Mouse (Mus musculus) bone marrow, adult 2 months (tissue): Measurements from ENCODE around the gene Fbxw21. TPM values are rescaled to one million over a fixed set of nuclear protein-coding genes. Genes with fewer than 3 reads are reported as not detected.

Experiments used
- H3K27ac ChIP-seq: fragments of 200-500 bp; 2 replicates; pipeline ENCODE4 v1.5.1; 2012; ENCODE audit warnings: low read depth, mild to moderate bottlenecking, control low read depth, inconsistent platforms, low read length; ENCODE audit not compliant: control insufficient read depth, poor library complexity, insufficient read depth
- H3K4me1 ChIP-seq: fragments of 200-500 bp; 2 replicates; pipeline ENCODE4 v1.6.1; 2011; ENCODE audit warnings: low read length; ENCODE audit not compliant: control insufficient read depth, insufficient read depth
- H3K4me3 ChIP-seq: fragments of 200-500 bp; replicated peaks from 2 replicates; pipeline ENCODE3; 2011; ENCODE audit warnings: mild to moderate bottlenecking, low read depth, low read length, control low read depth; ENCODE audit not compliant: control insufficient read depth
- CTCF ChIP-seq: fragments of 200-500 bp; IDR thresholded peaks from 2 replicates; pipeline ENCODE4 v1.5.1; 2011; ENCODE audit warnings: low read length, control low read depth; ENCODE audit not compliant: control insufficient read depth, insufficient read depth
- POLR2A ChIP-seq: fragments of 200-500 bp; IDR thresholded peaks from 2 replicates; pipeline ENCODE4 v1.6.1; 2011; ENCODE audit warnings: low read depth, mild to moderate bottlenecking, control low read depth, low read length, borderline replicate concordance; ENCODE audit not compliant: control insufficient read depth
- WGBS: fragments of 180-500 bp; shearing (Covaris S2); methylation state at CpG from one replicate; pipeline ENCODE4 v1.1.7; 2018; 5-methylcytosine and 5-hydroxymethylcytosine counted together
- polyA plus RNA-seq: library from polyadenylated mRNA; stranded (reverse); fragments of >200 nt; gene quantifications from 2 replicates; pipeline ENCODE4 v1.2.4, GENCODE M21; 2011; ENCODE audit warnings: low replicate concordance; ENCODE audit not compliant: missing spikeins, insufficient read depth, insufficient read length

Fbxw21 gene
- polyA plus RNA-seq, 1 experiment, result not detected

DNA sequence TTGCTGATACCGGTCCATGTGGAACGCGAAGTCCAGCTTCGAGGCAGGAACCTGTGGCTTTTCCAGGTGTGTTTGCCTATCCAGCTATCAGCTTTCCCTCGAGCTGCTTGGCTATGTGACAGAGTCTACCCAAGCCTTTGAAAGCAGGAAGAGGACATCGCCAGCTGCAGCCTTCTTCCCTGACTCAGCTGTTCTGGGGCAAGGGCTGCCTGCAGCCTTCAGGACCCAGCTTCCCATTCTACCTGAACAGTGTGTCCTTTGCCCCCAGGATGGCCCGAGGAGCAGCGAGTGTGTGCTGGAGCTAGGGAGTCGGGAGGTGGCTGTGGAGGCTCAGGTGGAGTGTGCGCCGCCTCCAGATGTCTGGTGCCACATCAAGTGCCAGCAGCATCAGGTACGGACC, 56.2 kb downstream of the Fbxw21 start:
- 58% methylated on average over 12 of the region's 12 CpGs for WGBS
- Histone ChIP-seq H3K4me3 (no peak overlapping the region), H3K27ac (no peak overlapping the region), H3K4me1 (no peaks in the 10 kb centered on the region)
- TF ChIP-seq POLR2A (no peak), CTCF (no peak)

DNA sequence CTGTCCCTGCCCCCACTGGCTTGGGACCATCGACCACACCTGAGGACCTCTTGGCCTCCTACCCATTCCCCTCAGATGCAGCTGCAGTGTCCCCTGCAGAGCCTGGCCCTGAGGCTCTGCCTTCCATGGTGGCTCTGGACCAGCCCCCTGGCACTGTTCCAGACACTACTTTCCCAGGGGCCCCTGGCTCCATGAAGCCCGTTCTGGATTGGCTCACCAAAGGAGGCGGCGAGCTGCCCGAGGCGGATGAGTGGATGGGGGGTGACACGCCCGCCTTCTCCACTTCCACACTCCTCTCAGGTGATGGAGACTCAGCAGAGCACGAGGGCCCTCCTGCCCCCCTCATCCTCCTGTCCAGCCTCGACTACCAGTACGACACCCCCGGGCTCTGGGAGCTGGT, 56.8 kb downstream of the Fbxw21 start:
- Histone ChIP-seq H3K4me1 (no peaks in the 10 kb centered on the region), H3K27ac (no peak overlapping the region), H3K4me3 (no peak overlapping the region)
- TF ChIP-seq POLR2A (no peak), CTCF (no peak)
- WGBS, result 84% methylated on average over 12 of the region's 12 CpGs

DNA sequence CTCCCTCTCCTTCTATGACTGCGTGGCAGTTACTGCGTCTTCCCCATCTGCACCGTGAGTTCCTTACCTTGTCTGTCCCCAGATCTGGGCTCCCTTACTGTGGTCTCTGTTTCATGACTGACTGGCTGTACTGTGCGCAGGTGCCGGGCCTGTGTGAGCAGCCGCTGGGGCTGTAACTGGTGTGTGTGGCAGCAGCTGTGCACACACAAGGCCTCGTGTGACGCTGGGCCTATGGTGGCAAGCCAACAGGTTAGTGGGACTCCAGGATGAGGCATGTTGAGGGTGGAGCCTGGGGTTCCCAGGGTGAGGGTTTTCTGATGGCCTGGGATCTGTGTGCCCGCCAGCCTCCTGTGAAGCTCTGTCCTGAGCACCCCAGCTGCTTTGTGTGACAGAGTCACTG, 57.8 kb downstream of the Fbxw21 start:
- no peak overlapping the region for H3K4me3 ChIP-seq
- no peaks in the 10 kb centered on the region for H3K4me1 ChIP-seq
- no peak for TF ChIP-seq POLR2A
- TF ChIP-seq CTCF, result no peak
- no peak overlapping the region for H3K27ac ChIP-seq
- WGBS, result 91% methylated on average over 9 of the region's 9 CpGs

DNA sequence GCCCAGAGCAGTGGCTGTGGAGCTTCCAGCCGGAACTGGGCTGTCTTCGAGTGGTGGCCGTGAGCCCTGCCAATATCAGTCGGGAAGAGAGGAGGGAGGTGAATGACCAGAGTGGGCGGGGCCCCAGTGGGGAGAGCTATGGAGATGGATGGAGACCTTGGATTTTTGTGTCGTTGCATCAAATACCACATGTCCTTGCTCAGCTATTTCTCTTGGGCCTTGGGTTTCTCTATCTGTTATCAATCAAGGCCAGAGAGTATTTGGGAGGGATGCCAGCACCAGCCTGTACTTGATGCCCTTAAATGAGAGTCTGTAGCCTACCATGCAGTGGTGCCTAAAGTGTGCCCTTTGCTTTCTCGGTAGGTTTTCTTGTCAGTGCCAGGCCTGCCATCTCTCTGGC, 58.6 kb downstream of the Fbxw21 start:
- 74% methylated on average over 7 of the region's 7 CpGs for WGBS
- TF ChIP-seq CTCF, result no peak
- TF ChIP-seq POLR2A, result no peak
- H3K27ac ChIP-seq, result no peak overlapping the region
- H3K4me1 ChIP-seq, result no peaks in the 10 kb centered on the region; the same call in 1 of the 2 replicates
- no peak overlapping the region for H3K4me3 ChIP-seq

DNA sequence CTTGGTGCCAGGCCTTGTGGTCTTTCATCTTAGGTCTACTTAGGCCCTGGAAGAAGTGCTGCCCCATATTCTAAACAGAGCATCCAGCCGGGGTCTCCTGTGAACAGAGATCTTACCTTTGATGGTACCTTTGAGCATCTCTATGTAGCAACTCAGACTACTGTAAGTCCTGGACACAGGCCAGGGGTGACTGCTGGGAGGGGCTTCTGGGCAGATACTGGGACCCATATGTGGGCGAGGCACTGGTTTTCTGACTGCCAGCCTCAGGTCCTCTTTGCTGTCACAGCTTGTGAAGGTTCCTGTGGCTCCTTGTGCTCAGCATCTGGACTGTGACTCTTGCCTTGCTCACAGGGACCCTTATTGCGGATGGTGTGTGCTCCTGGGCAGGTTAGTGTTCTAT, 59.3 kb downstream of the Fbxw21 start:
- no peak overlapping the region for H3K27ac ChIP-seq
- H3K4me1 ChIP-seq, result no peaks in the 10 kb centered on the region; the same call in 1 of the 2 replicates
- WGBS, result 76% methylated on average over 3 of the region's 3 CpGs
- no peak for TF ChIP-seq CTCF
- TF ChIP-seq POLR2A, result no peak
- no peak overlapping the region for H3K4me3 ChIP-seq

DNA sequence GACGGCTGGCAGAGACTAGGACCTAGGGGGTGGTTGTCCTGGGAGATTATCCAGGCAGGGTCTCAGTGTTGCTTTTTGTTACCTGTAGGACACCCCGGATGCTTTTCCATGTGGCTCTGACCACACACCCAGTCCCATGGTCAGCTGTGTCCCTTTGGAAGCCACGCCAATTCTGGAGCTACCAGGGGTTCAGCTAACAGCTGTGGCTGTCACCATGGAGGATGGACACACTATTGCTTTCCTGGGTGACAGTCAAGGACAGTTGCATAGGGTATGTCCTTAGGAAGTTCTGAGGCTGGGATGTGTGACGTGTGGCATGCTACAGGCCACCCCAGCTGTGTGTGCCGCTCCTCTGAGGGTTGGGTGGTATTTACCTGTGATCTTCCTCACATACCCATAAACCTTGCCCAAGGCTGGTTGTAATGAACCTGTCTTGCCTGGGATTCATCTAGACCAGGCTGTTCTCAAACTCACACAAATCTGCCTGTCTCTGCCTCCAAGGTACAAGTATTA, 59.9 kb downstream of the Fbxw21 start:
- TF ChIP-seq POLR2A, result no peak
- no peak for TF ChIP-seq CTCF
- 83% methylated on average over 5 of the region's 5 CpGs for WGBS
- no peaks in the 10 kb centered on the region; the same call in 1 of the 2 replicates for H3K4me1 ChIP-seq
- no peak overlapping the region for H3K27ac ChIP-seq
- no peak overlapping the region for H3K4me3 ChIP-seq

DNA sequence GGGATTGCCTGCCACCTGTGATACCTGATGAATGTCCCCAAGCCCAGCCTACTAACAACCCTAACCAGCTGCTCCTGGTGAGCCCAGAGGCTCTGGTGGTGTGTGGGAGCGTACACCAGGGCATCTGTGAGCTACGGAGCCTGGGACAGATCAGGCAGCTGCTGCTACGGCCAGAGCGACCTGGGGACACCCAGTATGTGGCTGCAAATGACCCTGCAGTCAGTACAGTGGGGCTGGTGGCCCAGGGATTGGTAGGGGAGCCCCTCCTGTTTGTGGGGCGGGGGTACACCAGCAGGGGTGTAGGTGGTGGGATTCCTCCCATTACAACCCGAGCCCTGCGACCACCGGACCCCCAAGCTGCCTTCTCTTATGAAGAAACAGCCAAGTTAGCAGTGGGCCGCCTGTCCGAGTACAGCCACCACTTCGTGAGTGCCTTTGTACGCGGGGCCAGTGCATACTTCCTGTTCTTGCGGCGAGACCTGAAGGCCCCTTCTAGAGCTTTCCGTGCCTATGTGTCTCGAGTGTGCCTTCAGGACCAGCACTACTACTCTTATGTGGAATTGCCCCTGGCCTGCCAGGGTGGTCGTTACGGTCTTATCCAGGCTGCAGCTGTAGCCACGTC, 61.4 kb downstream of the Fbxw21 start:
- Histone ChIP-seq H3K4me3 (no peak overlapping the region), H3K27ac (no peak overlapping the region), H3K4me1 (no peaks in the 10 kb centered on the region; the same call in 1 of the 2 replicates)
- 43% methylated on average over 20 of the region's 20 CpGs for WGBS
- TF ChIP-seq CTCF, result no peak
- TF ChIP-seq POLR2A, result no peak

DNA sequence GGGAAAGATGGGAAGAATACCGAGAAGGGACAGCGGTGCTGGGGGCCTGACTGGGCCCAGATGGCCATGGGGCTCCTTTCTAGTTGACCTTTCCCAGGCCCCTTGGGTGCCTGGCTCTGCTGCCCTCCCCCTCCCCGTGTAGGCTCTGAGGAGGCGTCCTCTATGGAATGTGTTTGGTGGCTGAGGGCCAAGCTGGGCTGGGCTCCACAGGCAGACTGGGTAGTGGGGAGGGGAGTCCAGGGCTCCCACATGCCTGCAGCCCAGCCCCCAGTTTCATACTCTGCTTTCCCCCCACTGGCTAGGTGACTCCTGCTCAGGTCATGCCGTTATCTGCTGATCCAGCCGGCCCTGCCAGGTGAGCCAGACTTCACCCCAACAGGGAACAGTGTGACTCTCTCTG, 62.9 kb downstream of the Fbxw21 start:
- Histone ChIP-seq H3K4me1 (no peaks in the 10 kb centered on the region; the same call in 1 of the 2 replicates), H3K27ac (no peak overlapping the region), H3K4me3 (no peak overlapping the region)
- 89% methylated on average over 6 of the region's 6 CpGs for WGBS
- no peak for TF ChIP-seq CTCF
- no peak for TF ChIP-seq POLR2A
